Mouse (Mus musculus) cortical plate, adult 2 months (tissue): ENCODE results near the gene Zyg11a. TPM values are rescaled to one million over a fixed set of nuclear protein-coding genes. Genes with fewer than 3 reads are reported as not detected.
"Not testable (repeated sequence)": the region's sequence is repeated elsewhere in the genome, so short reads cannot be mapped to it uniquely, and the experiment has no call there.

Experiments
- H3K27ac ChIP-seq: fragments of 200-500 bp; 2 replicates; pipeline ENCODE4 v1.5.1; 2012; ENCODE audit warnings: low read length, control low read depth, inconsistent platforms; ENCODE audit not compliant: insufficient read depth
- H3K4me1 ChIP-seq: fragments of 200-500 bp; 2 replicates; pipeline ENCODE4 v1.6.1; 2011; ENCODE audit warnings: low read length; ENCODE audit not compliant: control insufficient read depth, insufficient read depth
- H3K4me3 ChIP-seq: fragments of 200-500 bp; 2 replicates; pipeline ENCODE4 v1.5.1; 2011; ENCODE audit warnings: mild to moderate bottlenecking, low read length, control low read depth; ENCODE audit not compliant: insufficient read depth
- CTCF ChIP-seq: fragments of 200-500 bp; IDR thresholded peaks from 2 replicates; pipeline ENCODE4 v1.5.1; 2011; ENCODE audit warnings: mild to moderate bottlenecking, control low read depth, low read length; ENCODE audit not compliant: insufficient read depth; ENCODE audit errors: extremely low read depth
- POLR2A ChIP-seq: fragments of 200-500 bp; IDR thresholded peaks from 2 replicates; pipeline ENCODE4 v1.6.1; 2011; ENCODE audit warnings: mild to moderate bottlenecking, low read length, control low read depth; ENCODE audit not compliant: insufficient read depth; ENCODE audit errors: extremely low read depth
- polyA plus RNA-seq: library from polyadenylated mRNA; depleted of rRNA; stranded (reverse); fragments of >200 nt; gene quantifications from 2 replicates; pipeline ENCODE4 v1.2.3, GENCODE M21; 2012; rRNA removed

The Zyg11a gene
- polyA plus RNA-seq, 1 experiment, result not detected

DNA sequence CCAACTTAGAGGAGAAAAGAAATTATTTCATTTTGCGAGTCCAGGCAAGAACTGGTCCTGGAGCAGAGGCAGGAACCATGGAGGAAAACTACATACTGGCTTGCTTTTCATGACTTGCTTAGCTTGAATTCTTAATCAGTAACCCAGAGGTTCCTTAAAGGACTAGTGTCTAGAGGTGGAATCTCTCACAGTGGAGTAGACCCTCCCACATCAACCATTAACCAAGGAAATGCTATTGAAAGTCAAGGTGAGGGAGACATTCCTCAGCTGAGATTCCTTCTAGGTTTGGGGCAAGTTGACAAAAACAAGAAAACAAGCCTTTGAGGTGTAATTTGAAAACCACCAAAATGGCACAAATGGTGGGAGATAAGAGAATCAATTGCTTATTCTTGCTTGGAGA lies 73.0 kb downstream of the Zyg11a start, which contains the start of gene Scp2:
Gene Scp2 (minus strand): TSS at position 119 of the 400 bp plus-strand sequence.
- Histone ChIP-seq H3K27ac (no peak within 1 kb of the TSS), H3K4me3 (no peak within 1 kb of the TSS), H3K4me1 (no peaks in the 10 kb centered on the region)
- TF ChIP-seq CTCF (no peak), POLR2A (no peak)

DNA sequence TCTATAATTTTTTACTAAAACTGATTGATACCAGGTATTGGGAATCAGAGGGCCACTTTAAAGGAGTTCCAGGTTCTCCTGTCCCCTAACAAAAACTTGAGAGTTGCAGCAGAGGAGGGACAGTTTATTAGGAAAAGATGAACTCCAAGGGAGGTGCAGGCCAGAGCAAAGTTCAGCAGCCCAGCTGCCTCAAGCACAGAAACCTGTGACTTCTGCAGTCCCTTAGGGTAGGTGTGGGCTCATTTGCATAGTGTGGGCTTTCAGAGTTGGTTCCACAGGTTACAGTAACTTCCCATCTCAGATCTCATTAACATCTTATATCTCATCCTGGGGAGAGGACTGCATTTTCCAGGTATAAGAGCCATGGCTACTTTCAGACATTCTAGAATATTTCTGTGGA lies 74.1 kb downstream of the Zyg11a start:
- TF ChIP-seq CTCF (no peak), POLR2A (no peak)
- Histone ChIP-seq H3K4me3 (no peak overlapping the region), H3K27ac (no peak overlapping the region), H3K4me1 (no peaks in the 10 kb centered on the region)

DNA sequence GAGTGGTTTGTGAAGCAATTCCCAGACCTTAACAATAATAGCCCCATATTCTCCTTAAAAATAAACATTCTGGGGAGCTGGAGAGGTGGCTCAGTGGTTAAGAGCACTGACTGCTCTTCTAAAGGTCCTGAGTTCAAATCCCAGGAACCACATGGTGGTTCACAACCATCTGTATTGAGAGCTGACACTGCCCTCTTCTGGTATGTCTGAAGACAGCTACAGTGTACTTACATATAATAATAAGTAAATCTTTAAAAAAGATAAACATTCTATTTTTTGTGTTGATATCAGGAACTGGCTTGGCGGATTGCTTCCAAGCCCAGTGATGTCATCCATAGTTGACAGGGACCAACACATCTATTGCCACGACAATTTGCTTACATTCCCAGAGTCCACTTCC lies 74.7 kb downstream of the Zyg11a start:
- H3K27ac ChIP-seq, H3K4me1 ChIP-seq, H3K4me3 ChIP-seq: not testable (repeated sequence)

DNA sequence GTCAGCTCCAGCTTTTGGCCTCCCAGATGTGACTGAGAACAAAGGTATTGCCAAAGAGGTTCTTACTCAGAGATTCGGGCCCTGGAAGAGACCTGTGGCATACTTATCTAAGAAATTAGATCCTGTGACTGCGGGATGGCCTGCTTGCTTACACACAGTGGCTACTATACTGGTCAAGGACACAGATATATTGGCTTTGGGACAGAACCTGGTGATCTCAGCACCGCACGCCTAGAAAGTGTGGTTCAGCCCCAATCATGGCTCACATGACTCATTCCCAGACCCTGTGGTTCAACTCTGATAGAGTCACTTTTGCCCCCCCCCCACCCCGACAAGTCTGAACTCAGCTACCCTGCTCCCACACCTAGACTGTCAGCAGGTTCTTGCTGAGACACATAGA lies 80.9 kb downstream of the Zyg11a start:
- H3K4me1 ChIP-seq, result no peaks in the 10 kb centered on the region
- no peak overlapping the region for H3K27ac ChIP-seq
- no peak overlapping the region for H3K4me3 ChIP-seq
- TF ChIP-seq POLR2A (no peak), CTCF (no peak)

Other genes with a start within 250 kb of the Zyg11a start
- 0.08 TPM in 2 replicates for gene Slc1a7, start 249.7 kb downstream of the Zyg11a start, polyA plus RNA-seq
- gene Podn, start 121.6 kb downstream of the Zyg11a start, polyA plus RNA-seq, result 12.3 and 12.4 TPM in 2 replicates
- 213 and 228 TPM in 2 replicates for gene Scp2, start 73.0 kb downstream of the Zyg11a start, polyA plus RNA-seq
- 49.6 and 58.1 TPM in 2 replicates for gene Echdc2, start 52.6 kb downstream of the Zyg11a start, polyA plus RNA-seq
- 47.2 and 47.5 TPM in 2 replicates for gene Zyg11b, start 83.0 kb upstream of the Zyg11a start, polyA plus RNA-seq
- gene Coa7, start 110.1 kb upstream of the Zyg11a start, polyA plus RNA-seq, result 17.5 and 20.7 TPM in 2 replicates
- 0.29 TPM in 1 of 2 replicates, not detected in the other for gene Shisal2a, start 165.3 kb upstream of the Zyg11a start, polyA plus RNA-seq
- 7.5 and 7.8 TPM in 2 replicates for gene Gpx7, start 188.9 kb upstream of the Zyg11a start, polyA plus RNA-seq
- gene Tut4, start 241.4 kb upstream of the Zyg11a start, polyA plus RNA-seq, result 62.3 and 65.6 TPM in 2 replicates